Mouse (Mus musculus): ENCODE results near the gene F5. TPM values are rescaled to one million over a fixed set of nuclear protein-coding genes. Genes with fewer than 3 reads are reported as not detected.
"Not testable (repeated sequence)": the region's sequence is repeated elsewhere in the genome, so short reads cannot be mapped to it uniquely, and the experiment has no call there.

F5 gene
- polyA plus RNA-seq, 1 experiment from 2014 or later: 0.24 TPM

GRCm38 (mm10) chr1:164215540-164215939 is 63.9 kb downstream of the F5 start:
- 91% methylated on average over 6 of the region's 6 CpGs for WGBS
- no peak overlapping the region for H3K27ac ChIP-seq
- no peak for DNase-seq (ENCODE audit: low spot score)

GRCm38 (mm10) chr1:164217791-164218685 is 66.4 kb downstream of the F5 start:
- no peaks in the 10 kb centered on the region for H3K9me3 ChIP-seq (replicated peaks)
- H3K27me3 ChIP-seq (ENCODE audit: low read depth, poor library complexity, severe bottlenecking): peaks cover 9% of the 10 kb centered on the region
- H3K27ac ChIP-seq: no peak overlapping the region
- no peak overlapping the region for H3K4me3 ChIP-seq
- 0 out of 2 replicates have a peak, but pooled peaks cover 6% of the 10 kb centered on the region for H3K4me1 ChIP-seq
- no peak for DNase-seq (ENCODE audit: low spot score)
- 58% methylated on average over 15 of the region's 15 CpGs for WGBS
- H3K36me3 ChIP-seq: no peaks in the 10 kb centered on the region

More at GRCm38 (mm10) chr1:164215540-164215939, 63.9 kb downstream of the F5 start:
- no peaks in the 10 kb centered on the region for H3K9me3 ChIP-seq (replicated peaks)
- H3K36me3 ChIP-seq: no peaks in the 10 kb centered on the region
- no peak overlapping the region for H3K4me3 ChIP-seq
- no peaks in the 10 kb centered on the region; the same call in 1 of the 2 replicates for H3K27me3 ChIP-seq (ENCODE audit: low read depth, poor library complexity, severe bottlenecking)
- 0 out of 2 replicates have a peak, but pooled peaks cover 6% of the 10 kb centered on the region for H3K4me1 ChIP-seq

- no peak for DNase-seq (ENCODE audit: low spot score)
- H3K4me1 ChIP-seq: 0 out of 2 replicates have a peak, but pooled peaks cover 6% of the 10 kb centered on the region
- H3K36me3 ChIP-seq: no peaks in the 10 kb centered on the region
- 90% methylated on average over 4 of the region's 4 CpGs for WGBS
- peaks cover 14% of the 10 kb centered on the region for H3K27me3 ChIP-seq (ENCODE audit: low read depth, poor library complexity, severe bottlenecking)
- H3K27ac ChIP-seq: no peak overlapping the region
- no peak overlapping the region for H3K4me3 ChIP-seq
- H3K9me3 ChIP-seq (replicated peaks): no peaks in the 10 kb centered on the region
These were observed 68.6 kb downstream of the F5 start for GRCm38 (mm10) chr1:164220261-164220660.

DNA sequence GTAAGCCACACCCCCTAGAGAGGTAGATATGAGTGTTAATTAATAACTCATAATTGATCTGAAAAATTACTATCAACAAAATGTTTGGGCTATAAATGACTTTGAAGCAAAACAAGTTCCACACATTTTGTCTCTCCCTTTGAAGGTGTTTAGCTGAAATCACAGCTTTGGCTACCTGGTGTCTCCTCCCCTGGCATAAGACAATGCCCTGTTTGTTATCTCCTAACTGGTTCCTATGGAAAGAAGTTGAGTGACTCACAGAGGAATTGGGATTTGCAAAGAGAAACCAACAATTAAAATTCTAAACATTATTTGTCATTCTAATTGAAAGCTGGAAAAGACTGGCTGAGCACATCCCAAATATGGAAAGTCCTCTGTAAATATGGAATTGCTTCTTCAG is 71.5 kb downstream of the F5 start:
- no peaks in the 10 kb centered on the region for H3K36me3 ChIP-seq
- H3K9me3 ChIP-seq (replicated peaks): no peaks in the 10 kb centered on the region
- H3K27me3 ChIP-seq (ENCODE audit: low read depth, poor library complexity, severe bottlenecking): peaks cover 14% of the 10 kb centered on the region
- no peak overlapping the region for H3K27ac ChIP-seq
- no peak for DNase-seq (ENCODE audit: low spot score)
- no peak overlapping the region for H3K4me3 ChIP-seq
- 0 out of 2 replicates have a peak, but pooled peaks cover 1% of the 10 kb centered on the region for H3K4me1 ChIP-seq

DNA sequence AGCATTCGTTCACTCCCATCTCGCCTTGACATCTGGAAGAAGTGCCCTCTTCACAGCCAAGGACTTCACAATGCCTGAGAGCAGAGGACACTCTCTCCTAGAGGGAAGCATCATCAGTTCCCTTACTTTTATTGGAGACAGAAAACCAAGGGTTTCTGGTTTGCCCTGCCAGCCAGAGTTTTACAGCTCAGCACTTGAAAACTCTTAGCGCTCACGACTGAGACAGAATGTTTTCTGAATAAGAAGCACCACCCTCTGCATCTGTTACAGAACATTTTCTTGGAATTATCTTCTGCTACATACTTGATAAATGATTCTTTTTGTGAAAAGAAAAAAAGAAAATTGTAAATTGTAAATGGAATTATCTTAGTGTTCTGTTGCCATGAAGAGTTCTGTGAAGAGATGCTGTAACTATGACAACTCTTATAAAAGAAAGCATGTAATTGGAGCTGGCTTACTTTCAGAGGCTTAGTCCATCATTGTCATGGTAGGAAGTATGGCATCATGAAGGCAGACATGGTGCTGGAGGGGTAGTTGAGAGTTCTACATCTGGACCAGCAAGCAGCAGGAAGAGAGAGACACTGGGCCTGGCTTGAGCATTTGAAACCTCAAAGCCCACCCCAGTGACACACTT is 80.4 kb downstream of the F5 start:
- H3K36me3 ChIP-seq; H3K27ac ChIP-seq; DNase-seq (ENCODE audit: low spot score); H3K4me3 ChIP-seq; H3K9me3 ChIP-seq (replicated peaks); H3K27me3 ChIP-seq (ENCODE audit: low read depth, poor library complexity, severe bottlenecking); H3K4me1 ChIP-seq: not testable (repeated sequence)
- WGBS: 89% methylated on average over 3 of the region's 4 CpGs

GRCm38 (mm10) chr1:164233447-164233846 is 81.8 kb downstream of the F5 start:
- H3K9me3 ChIP-seq (replicated peaks): no peaks in the 10 kb centered on the region
- no peak for DNase-seq (ENCODE audit: low spot score)
- no peaks in the 10 kb centered on the region for H3K4me1 ChIP-seq
- no peaks in the 10 kb centered on the region for H3K36me3 ChIP-seq
- H3K27ac ChIP-seq: no peak overlapping the region
- 90% methylated on average over 1 of the region's 1 CpGs for WGBS
- H3K27me3 ChIP-seq (ENCODE audit: low read depth, poor library complexity, severe bottlenecking): no peaks in the 10 kb centered on the region
- no peak overlapping the region for H3K4me3 ChIP-seq

- H3K27me3 ChIP-seq (ENCODE audit: low read depth, poor library complexity, severe bottlenecking): no peaks in the 10 kb centered on the region
- no peaks in the 10 kb centered on the region for H3K4me1 ChIP-seq
- no peak overlapping the region for H3K27ac ChIP-seq
- no peak for DNase-seq (ENCODE audit: low spot score)
- H3K9me3 ChIP-seq (replicated peaks): no peaks in the 10 kb centered on the region
- WGBS: 55% methylated on average over 7 of the region's 7 CpGs
- H3K36me3 ChIP-seq: no peaks in the 10 kb centered on the region
- no peak overlapping the region for H3K4me3 ChIP-seq
These were observed 83.4 kb downstream of the F5 start for GRCm38 (mm10) chr1:164235078-164235477.

DNA sequence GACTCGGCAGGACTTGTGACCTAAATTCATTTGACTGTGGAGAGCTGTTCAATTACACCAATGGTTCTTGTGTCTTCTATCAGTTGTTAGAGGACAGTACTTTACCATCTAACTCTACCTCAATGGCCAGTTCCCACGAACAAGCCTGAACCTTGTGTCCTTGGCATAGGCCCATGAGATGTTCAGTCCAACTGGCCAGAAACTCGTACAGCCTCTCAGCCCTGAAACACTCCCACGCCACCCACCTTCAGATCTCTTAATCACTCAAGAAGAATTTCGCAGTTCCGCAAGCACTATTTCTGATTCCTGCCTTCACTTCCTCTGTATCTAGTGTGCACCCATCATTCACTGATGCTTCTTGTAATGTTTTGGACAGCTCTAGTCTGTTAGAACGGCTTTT is 84.4 kb downstream of the F5 start:
- DNase-seq (ENCODE audit: low spot score): no peak
- H3K27me3 ChIP-seq (ENCODE audit: low read depth, poor library complexity, severe bottlenecking): no peaks in the 10 kb centered on the region
- H3K36me3 ChIP-seq: no peaks in the 10 kb centered on the region
- no peak overlapping the region for H3K4me3 ChIP-seq
- H3K4me1 ChIP-seq: no peaks in the 10 kb centered on the region
- WGBS: 75% methylated on average over 7 of the region's 7 CpGs
- no peak overlapping the region for H3K27ac ChIP-seq
- H3K9me3 ChIP-seq (replicated peaks): no peaks in the 10 kb centered on the region

- Histone ChIP-seq H3K36me3 (no peaks in the 10 kb centered on the region), H3K27ac (no peak overlapping the region), H3K27me3 (ENCODE audit: low read depth, poor library complexity, severe bottlenecking) (no peaks in the 10 kb centered on the region), H3K9me3 (replicated peaks) (no peaks in the 10 kb centered on the region), H3K4me3 (no peak overlapping the region), H3K4me1 (no peaks in the 10 kb centered on the region)
- DNase-seq (ENCODE audit: low spot score): no peak
- 81% methylated on average over 2 of the region's 2 CpGs for WGBS
These were observed 89.9 kb downstream of the F5 start for GRCm38 (mm10) chr1:164241494-164241893.

GRCm38 (mm10) chr1:164242809-164243208 is 91.2 kb downstream of the F5 start:
- Histone ChIP-seq H3K4me1 (peaks cover 5% of the 10 kb centered on the region), H3K36me3 (no peaks in the 10 kb centered on the region), H3K9me3 (replicated peaks) (no peaks in the 10 kb centered on the region), H3K27ac (no peak overlapping the region), H3K4me3 (no peak overlapping the region), H3K27me3 (ENCODE audit: low read depth, poor library complexity, severe bottlenecking) (no peaks in the 10 kb centered on the region)
- WGBS: 76% methylated on average over 8 of the region's 8 CpGs
- DNase-seq (ENCODE audit: low spot score): no peak

DNA sequence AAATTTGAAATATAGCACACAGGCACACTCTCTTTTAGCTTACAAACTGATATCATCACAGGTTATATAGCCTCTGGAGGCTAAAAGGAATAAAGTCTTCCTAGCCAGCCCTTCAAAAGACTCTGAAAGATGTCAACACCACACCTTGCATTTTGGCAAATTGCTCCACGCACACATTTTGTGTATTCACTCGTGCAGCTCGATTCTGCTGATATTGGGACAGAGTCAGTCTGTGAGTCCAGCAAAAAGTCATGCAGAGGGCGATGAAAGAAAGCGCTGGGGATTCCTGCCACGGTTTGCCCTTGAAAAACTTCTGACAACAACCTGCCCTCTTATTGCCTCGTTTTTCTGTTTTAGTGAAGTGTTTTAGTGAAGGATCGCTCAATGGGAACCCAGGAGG is 95.8 kb downstream of the F5 start:
- peaks cover 13% of the 10 kb centered on the region for H3K27me3 ChIP-seq (ENCODE audit: low read depth, poor library complexity, severe bottlenecking)
- H3K27ac ChIP-seq: peak overlapping the region; percentile 88; the same call in 1 of the 2 replicates
- 37% methylated on average over 8 of the region's 8 CpGs for WGBS
- peak overlapping the region; percentile 71 for H3K4me3 ChIP-seq
- no peaks in the 10 kb centered on the region for H3K9me3 ChIP-seq (replicated peaks)
- H3K36me3 ChIP-seq: no peaks in the 10 kb centered on the region
- DNase-seq (ENCODE audit: low spot score): no peak
- H3K4me1 ChIP-seq: peaks cover 29% of the 10 kb centered on the region

- Histone ChIP-seq H3K4me3 (peak overlapping the region; percentile 71), H3K9me3 (replicated peaks) (no peaks in the 10 kb centered on the region), H3K36me3 (no peaks in the 10 kb centered on the region), H3K4me1 (peaks cover 29% of the 10 kb centered on the region), H3K27me3 (ENCODE audit: low read depth, poor library complexity, severe bottlenecking) (peaks cover 13% of the 10 kb centered on the region), H3K27ac (peak overlapping the region; percentile 88)
- 10% methylated on average over 10 of the region's 10 CpGs for WGBS
- DNase-seq (ENCODE audit: low spot score): peak; percentile 47
These were observed 96.3 kb downstream of the F5 start for GRCm38 (mm10) chr1:164247971-164248370.
